In the genomic region with DNA sequence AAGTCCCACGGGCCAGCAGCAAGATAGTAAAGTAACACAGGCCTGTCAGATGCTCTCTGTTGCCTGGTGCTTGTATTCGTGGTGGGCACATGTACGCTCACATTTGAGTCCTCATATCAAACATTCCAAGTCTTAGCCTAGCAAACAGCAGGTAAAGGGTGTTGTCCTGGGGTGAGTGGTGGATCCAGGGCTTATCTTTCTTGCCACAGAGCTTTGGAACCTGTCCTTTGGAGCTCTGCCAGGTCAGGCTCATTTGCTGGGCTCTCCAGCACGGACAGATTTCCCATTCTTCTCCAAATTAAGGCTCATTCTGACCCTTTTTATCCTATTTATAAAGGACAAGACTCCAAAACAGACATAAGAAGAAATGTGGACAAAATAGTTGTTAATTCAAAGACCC, we compare ENCODE assay signal across 18 mouse cellular contexts. TPM values are rescaled to one million over a fixed set of nuclear protein-coding genes. Genes with fewer than 3 reads are reported as not detected.
DNase-seq lines count a peak whose midpoint lies in the region; ATAC-seq and TF ChIP-seq lines count a peak whose summit lies in the region.
"Had no signal": no experiment of that assay in that cellular context is flagged by ENCODE, and none has a peak within 500 bp of the region (broad histone marks: within the 10 kb centered on the region; RNA-seq: fewer than 3 reads in every experiment).

No protein-coding gene starts in this region.

- TF ChIP-seq POLR2A in kidney, adult 2 months (IDR thresholded peaks at IDR 0.05; ENCODE audit: low read depth, low read length) = no peak
- TF ChIP-seq POLR2A in liver, adult 2 months (IDR thresholded peaks at IDR 0.05; ENCODE audit: extremely low read depth, insufficient read depth, low read length) = no peak

- TF ChIP-seq CTCF in kidney, adult 2 months (conservative IDR thresholded peaks at IDR 0.05; ENCODE audit: insufficient read depth, insufficient read length, low read depth, low read length) = no peak
- no peak for TF ChIP-seq CTCF in liver, adult 2 months (IDR thresholded peaks at IDR 0.05; ENCODE audit: low read depth, low read length)
- no peak for TF ChIP-seq CTCF in forebrain, postnatal 0 days (IDR thresholded peaks at IDR 0.05; ENCODE audit: low read depth)

- no peak overlapping the region for H3K9ac ChIP-seq in liver, adult 2 months (ENCODE audit: low read depth, low read length)
- H3K9ac ChIP-seq in liver, embryonic 12.5 days = no peak overlapping the region
- H3K9ac ChIP-seq in forebrain, postnatal 0 days = no peak overlapping the region
- H3K9ac ChIP-seq: embryonic facial prominence, embryonic 12.5 days; liver, embryonic 14.5 days had no signal

- H3K4me1 ChIP-seq in kidney, adult 2 months (ENCODE audit: control insufficient read depth, insufficient read depth, low read length) = peaks cover 6% of the 10 kb centered on the region; the same call in 1 of the 2 replicates
- peaks cover 10% of the 10 kb centered on the region; the same call in 1 of the 2 replicates for H3K4me1 ChIP-seq in liver, adult 2 months (ENCODE audit: control insufficient read depth, insufficient read depth, low read length)
- no peaks in the 10 kb centered on the region for H3K4me1 ChIP-seq in liver, embryonic 12.5 days
- no peaks in the 10 kb centered on the region for H3K4me1 ChIP-seq in forebrain, postnatal 0 days (ENCODE audit: insufficient read depth)

- H3K27me3 ChIP-seq in kidney, adult 2 months (replicated peaks; ENCODE audit: control insufficient read depth, insufficient read depth, low read length) = no peaks in the 10 kb centered on the region
- no peaks in the 10 kb centered on the region for H3K27me3 ChIP-seq in liver, adult 2 months (ENCODE audit: control insufficient read depth, insufficient read depth, low read length)
- no peaks in the 10 kb centered on the region for H3K27me3 ChIP-seq in liver, embryonic 12.5 days (replicated peaks)
- no peaks in the 10 kb centered on the region for H3K27me3 ChIP-seq in forebrain, postnatal 0 days (ENCODE audit: insufficient read depth, low read length)
- H3K27me3 ChIP-seq: embryonic facial prominence, embryonic 12.5 days had no signal

- no peak overlapping the region for H3K27ac ChIP-seq in kidney, adult 2 months (ENCODE audit: insufficient read depth, low read depth, low read length)
- no peak overlapping the region for H3K27ac ChIP-seq in liver, adult 2 months (replicated peaks; ENCODE audit: insufficient read depth, low read depth, low read length)
- no peak overlapping the region for H3K27ac ChIP-seq in liver, embryonic 12.5 days
- no peak overlapping the region for H3K27ac ChIP-seq in forebrain, postnatal 0 days (ENCODE audit: low read depth, low read length)
- H3K27ac ChIP-seq: embryonic facial prominence, embryonic 12.5 days; heart, embryonic 10.5 days; hindbrain, postnatal 0 days; layer of hippocampus, adult 2 months; liver, embryonic 14.5 days; macrophage had no signal

- H3K4me2 ChIP-seq in liver, embryonic 12.5 days = no peak overlapping the region
- no peak overlapping the region for H3K4me2 ChIP-seq in forebrain, postnatal 0 days (ENCODE audit: low read depth)
- H3K4me2 ChIP-seq: embryonic facial prominence, embryonic 12.5 days had no signal

- no peaks in the 10 kb centered on the region for H3K36me3 ChIP-seq in kidney, adult 2 months (ENCODE audit: control insufficient read depth, insufficient read depth, low read length)
- no peaks in the 10 kb centered on the region for H3K36me3 ChIP-seq in liver, adult 2 months (ENCODE audit: control insufficient read depth, insufficient read depth, low read length)
- no peaks in the 10 kb centered on the region for H3K36me3 ChIP-seq in liver, embryonic 12.5 days
- H3K36me3 ChIP-seq in forebrain, postnatal 0 days (ENCODE audit: insufficient read depth) = no peaks in the 10 kb centered on the region
- H3K36me3 ChIP-seq: embryonic facial prominence, embryonic 12.5 days; heart, embryonic 10.5 days had no signal

- no peak overlapping the region for H3K4me3 ChIP-seq in kidney, adult 2 months (ENCODE audit: insufficient read depth, low read depth, low read length)
- no peak overlapping the region for H3K4me3 ChIP-seq in liver, adult 2 months (ENCODE audit: insufficient read depth, low read depth, low read length)
- H3K4me3 ChIP-seq in liver, embryonic 12.5 days = no peak overlapping the region
- no peak overlapping the region for H3K4me3 ChIP-seq in forebrain, postnatal 0 days (ENCODE audit: low read depth, low read length)
- H3K4me3 ChIP-seq: embryonic facial prominence, embryonic 12.5 days; heart, embryonic 10.5 days; layer of hippocampus, adult 2 months had no signal

- 63% methylated on average over 4 of the region's 4 CpGs for WGBS in kidney, adult 2 months
- WGBS in liver, adult 2 months = 18% methylated on average over 4 of the region's 4 CpGs
- WGBS in liver, embryonic 12.5 days (ENCODE audit: insufficient replicate concordance) = 60% methylated on average over 4 of the region's 4 CpGs
- WGBS in forebrain, postnatal 0 days = 68% methylated on average over 4 of the region's 4 CpGs

- no peaks in the 10 kb centered on the region for H3K9me3 ChIP-seq in liver, embryonic 12.5 days (replicated peaks)
- H3K9me3 ChIP-seq in forebrain, postnatal 0 days (ENCODE audit: low read length) = no peaks in the 10 kb centered on the region
- H3K9me3 ChIP-seq: embryonic facial prominence, embryonic 12.5 days; heart, embryonic 10.5 days had no signal

- DNase-seq in cerebellum, postnatal 10 days = peak; percentile 43 to 49
- DNase-seq in cerebellum, postnatal 4 days (ENCODE audit: low spot score in 2 of 2) = no peak
- peak; percentile 10 for DNase-seq in kidney, adult 2 months
- DNase-seq in kidney, adult 11 months = no peak
- DNase-seq in liver, adult 2 months (ENCODE audit: extremely low read depth, low read depth, low spot score) = peak; percentile 66
- DNase-seq in forebrain, postnatal 0 days = no peak
- DNase-seq: cerebellum, adult 9-11 months; gastrocnemius, postnatal 36 days; kidney, adult 8-10 months; layer of hippocampus, postnatal 36 days; thymus, postnatal 14 days had no signal

- no peaks in the 10 kb centered on the region for H3K79me2 ChIP-seq in liver, adult 2 months (ENCODE audit: control insufficient read depth, insufficient read depth, low read length)

- ATAC-seq in liver, embryonic 12.5 days = no peak
- no peak for ATAC-seq in forebrain, postnatal 0 days
- ATAC-seq: hindbrain, postnatal 0 days had no signal

RNA-seq across cellular contexts. Expression of a gene that starts 41.1 kb away (rescaled TPM):
- polyA plus RNA-seq in kidney, adult 2 months (2012; rRNA removed) = 0.53 and 0.55 TPM in 2 replicates
- total RNA-seq in liver, adult 2 months (2014; rRNA removed) = 0.54 and 0.74 TPM in 2 replicates
- polyA plus RNA-seq in liver, adult 2 months (2012; rRNA removed) = 0.02 and 0.05 TPM in 2 replicates
- 1.5 TPM in 2 replicates for polyA plus RNA-seq in liver, embryonic 12.5 days (2016; fragmentation: Nextera tagmentation; extraction: Ambion mirVana)
- total RNA-seq in forebrain, postnatal 0 days (2014; rRNA removed) = 45.2 and 48.8 TPM in 2 replicates
- 10.3 and 17.9 TPM in 2 replicates for polyA plus RNA-seq in forebrain, postnatal 0 days (2015; fragmentation: Nextera tagmentation; extraction: Ambion mirVana)

Comparison
In these comparisons a context has a peak if more than half of its experiments do, and no peak if none do; other contexts are left out.
1. DNase-seq: peak in cerebellum, postnatal 10 days (2 of 2), kidney, adult 2 months (single experiment) and liver, adult 2 months (single experiment); none in cerebellum, postnatal 4 days (0 of 2), kidney, adult 11 months (single experiment) and forebrain, postnatal 0 days (single experiment).